20 mouse cellular contexts compared by ENCODE assay signal in the genomic region with DNA sequence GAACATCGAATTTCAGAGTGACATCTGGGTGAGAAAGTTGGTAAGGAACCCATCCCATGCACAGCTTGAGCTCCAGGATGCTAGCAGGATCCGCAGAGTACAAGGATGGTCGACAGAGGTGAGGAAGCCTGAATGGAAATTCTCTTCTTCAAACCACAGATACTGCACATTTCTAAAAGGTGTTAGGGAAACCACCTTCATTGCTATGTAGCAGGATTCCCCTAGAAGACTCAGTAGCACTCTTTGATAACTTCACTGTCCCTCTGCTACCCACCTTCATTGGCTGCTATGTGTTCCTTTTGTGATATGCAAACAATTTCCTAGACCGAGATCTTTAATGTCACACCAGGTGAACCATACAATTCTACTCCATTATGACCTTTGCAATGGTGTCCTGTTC.
"Had no signal": no experiment of that assay in that cellular context is flagged by ENCODE, and none has a peak within 500 bp of the region (broad histone marks: within the 10 kb centered on the region; RNA-seq: fewer than 3 reads in every experiment).

No protein-coding gene starts in this region.

- H3K27ac ChIP-seq: limb, embryonic 12.5 days; limb, embryonic 15.5 days; liver, embryonic 15.5 days; lung, embryonic 15.5 days; neural tube, embryonic 12.5 days; neural tube, embryonic 15.5 days; stomach, embryonic 15.5 days had no signal

- H3K4me1 ChIP-seq: limb, embryonic 15.5 days; liver, embryonic 15.5 days; neural tube, embryonic 15.5 days; stomach, embryonic 15.5 days had no signal

- H3K4me3 ChIP-seq: limb, embryonic 12.5 days; limb, embryonic 15.5 days; liver, embryonic 15.5 days; lung, embryonic 15.5 days; neural tube, embryonic 12.5 days; neural tube, embryonic 15.5 days; stomach, embryonic 15.5 days had no signal

- H3K9me3 ChIP-seq: limb, embryonic 12.5 days; limb, embryonic 15.5 days; liver, embryonic 15.5 days; lung, embryonic 15.5 days; neural tube, embryonic 12.5 days; neural tube, embryonic 15.5 days; stomach, embryonic 15.5 days had no signal

- H3K36me3 ChIP-seq: limb, embryonic 12.5 days; limb, embryonic 15.5 days; liver, embryonic 15.5 days; lung, embryonic 15.5 days; neural tube, embryonic 12.5 days; neural tube, embryonic 15.5 days; stomach, embryonic 15.5 days had no signal

- H3K9ac ChIP-seq: limb, embryonic 12.5 days; limb, embryonic 15.5 days; liver, embryonic 15.5 days; lung, embryonic 15.5 days; neural tube, embryonic 12.5 days; neural tube, embryonic 15.5 days; stomach, embryonic 15.5 days had no signal

- DNase-seq: kidney, adult 9 months; kidney, postnatal 14 days; left cerebral cortex, postnatal 4 days; lung, adult 18-20 months; lung, postnatal 10 days; lung, postnatal 4 days; midbrain, embryonic 14.5 days; right cerebral cortex, adult 18-20 months; right cerebral cortex, postnatal 14 days; right cerebral cortex, postnatal 4 days; thymus, postnatal 25 days had no signal

- H3K4me2 ChIP-seq: limb, embryonic 12.5 days; limb, embryonic 15.5 days; liver, embryonic 11.5 days; liver, embryonic 15.5 days; lung, embryonic 15.5 days; midbrain, embryonic 11.5 days; neural tube, embryonic 12.5 days; neural tube, embryonic 15.5 days; stomach, embryonic 15.5 days had no signal

- H3K27me3 ChIP-seq: limb, embryonic 12.5 days; limb, embryonic 15.5 days; liver, embryonic 15.5 days; lung, embryonic 15.5 days; neural tube, embryonic 12.5 days; neural tube, embryonic 15.5 days; stomach, embryonic 15.5 days had no signal
